Mouse (Mus musculus): ENCODE results near the gene Alkbh6. TPM values are rescaled to one million over a fixed set of nuclear protein-coding genes. Genes with fewer than 3 reads are reported as not detected.

Alkbh6 gene
- total RNA-seq, 1 experiment from 2014 or later, result 37.2 TPM

DNA sequence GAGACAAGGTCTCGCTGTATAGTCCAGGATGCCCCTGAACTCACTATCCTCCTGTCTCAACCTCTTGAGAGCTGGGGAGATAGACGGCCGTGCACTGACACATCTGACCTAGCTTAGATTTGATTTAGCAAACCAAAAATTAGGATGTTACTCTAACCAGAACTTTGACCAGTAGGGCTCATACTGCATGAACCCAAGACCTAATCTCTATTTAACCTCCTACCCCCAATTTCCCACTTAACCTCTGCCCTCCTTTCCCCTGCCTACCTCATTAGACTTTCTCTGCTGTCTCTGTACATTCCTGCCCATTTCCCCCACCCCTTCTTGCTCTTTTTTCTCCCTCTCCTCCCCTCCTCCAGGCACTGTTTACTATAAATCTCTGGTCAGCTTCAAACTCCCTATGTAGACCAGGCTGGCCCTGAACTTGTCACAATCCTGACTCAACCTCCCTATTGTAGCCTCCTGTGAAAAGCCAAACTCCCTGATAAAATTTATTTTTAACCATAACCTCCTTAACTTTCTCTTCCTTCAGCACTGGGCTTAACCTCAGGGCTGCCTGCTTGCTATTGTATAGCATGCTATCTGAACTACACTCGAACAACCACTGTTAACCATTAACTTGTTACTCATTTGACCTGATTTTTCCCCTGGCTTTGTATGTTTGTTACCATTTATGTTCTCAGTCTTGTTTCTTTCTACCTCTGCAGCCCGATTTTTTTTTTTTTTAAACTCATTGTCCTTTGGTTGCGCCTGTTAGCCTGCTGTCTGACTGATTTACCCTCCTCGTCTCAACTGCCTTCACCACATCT is 50.1 kb downstream of the Alkbh6 start:
- ATAC-seq (ENCODE audit: extremely low read depth, insufficient number of reproducible peaks, low FRiP score, poor library complexity, severe bottlenecking), result no peak

DNA sequence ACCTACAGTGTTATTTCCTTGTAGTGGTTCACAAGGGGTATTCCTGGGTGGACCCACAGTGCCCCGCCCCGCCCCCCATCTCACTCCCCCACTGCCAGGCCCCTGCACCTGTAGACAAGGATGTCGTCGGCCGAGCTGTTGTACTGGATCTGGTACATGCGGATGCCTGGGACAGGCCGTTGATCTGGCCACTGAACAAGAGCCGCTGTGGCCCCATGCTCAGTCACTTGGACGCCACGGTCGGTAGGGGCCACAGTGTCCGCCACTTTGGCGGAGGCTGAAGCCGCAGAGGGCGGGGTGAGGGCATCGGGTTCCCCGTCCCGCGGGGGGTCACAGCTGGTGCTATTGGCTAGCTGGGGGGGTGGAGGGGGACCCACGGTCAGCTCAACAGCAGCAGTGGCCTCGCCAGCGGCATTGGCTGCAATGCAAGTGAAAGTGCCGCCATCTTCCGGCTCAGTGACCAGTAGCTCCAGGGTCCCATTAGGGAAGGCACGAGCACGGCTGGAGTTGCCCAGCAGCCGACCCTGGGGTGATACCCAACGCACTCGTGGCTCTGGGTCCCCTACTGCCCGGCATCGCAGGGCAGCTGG is 50.9 kb downstream of the Alkbh6 start:
- no peak for ATAC-seq (ENCODE audit: extremely low read depth, insufficient number of reproducible peaks, low FRiP score, poor library complexity, severe bottlenecking)

DNA sequence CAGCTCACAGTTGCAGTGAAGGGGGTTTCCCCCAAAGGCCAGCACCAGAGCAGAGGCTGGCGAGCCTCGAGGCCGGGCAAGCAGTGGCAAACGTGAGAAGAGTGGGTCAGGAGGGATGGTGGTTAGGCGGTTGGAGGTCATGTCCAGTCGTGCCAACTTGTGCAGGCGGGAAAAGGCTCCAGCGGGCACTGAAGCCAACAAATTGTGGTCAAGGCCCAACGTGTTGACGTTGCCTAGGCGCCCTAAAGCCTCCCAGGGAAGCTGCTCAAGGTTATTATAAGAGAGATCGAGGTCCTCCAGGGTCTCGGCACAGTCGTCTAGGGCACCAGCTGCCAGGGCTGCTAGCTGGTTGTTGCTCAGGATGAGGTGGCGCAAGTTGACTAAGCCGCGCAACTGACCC is 51.5 kb downstream of the Alkbh6 start:
- ATAC-seq (ENCODE audit: extremely low read depth, insufficient number of reproducible peaks, low FRiP score, poor library complexity, severe bottlenecking), result no peak

DNA sequence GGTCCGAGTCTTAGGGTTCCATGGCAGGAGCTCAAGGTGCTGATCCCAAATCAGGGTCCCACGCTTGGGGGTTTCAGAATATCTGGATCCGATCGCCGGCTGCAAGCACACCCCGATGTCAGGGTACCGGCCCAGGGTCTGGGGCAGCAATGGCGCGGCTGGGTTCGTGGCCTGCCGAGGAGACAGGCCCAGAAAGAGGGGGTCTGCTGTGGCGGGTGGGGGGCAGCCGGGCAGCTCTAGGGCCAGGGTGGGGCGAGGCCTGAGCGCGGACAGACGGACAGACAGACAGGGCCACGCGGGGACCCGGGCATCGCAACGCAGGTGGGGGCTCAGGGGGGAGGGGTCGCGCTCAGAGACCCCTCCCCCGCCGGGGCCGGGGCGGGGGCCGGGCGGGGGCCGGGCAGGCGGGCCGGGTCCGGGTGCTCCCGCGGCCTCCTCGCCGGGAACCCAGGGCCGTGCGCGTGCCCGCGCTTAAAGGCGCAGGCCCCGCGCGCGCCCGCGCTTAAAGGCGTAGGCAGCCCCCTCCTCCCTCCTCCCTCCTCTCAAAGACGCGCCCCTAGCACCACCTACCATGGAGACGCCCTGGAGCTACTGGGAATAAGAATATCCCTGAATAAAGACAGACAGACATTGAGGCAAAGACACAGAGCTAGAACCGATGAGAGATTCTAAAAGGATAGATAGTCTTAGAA is 54.3 kb downstream of the Alkbh6 start, which contains the start of gene Lrfn3:
Gene Lrfn3, minus strand, starts transcription at position 121 of the 692 bp plus-strand sequence.
- ATAC-seq (ENCODE audit: extremely low read depth, insufficient number of reproducible peaks, low FRiP score, poor library complexity, severe bottlenecking), result no peak

DNA sequence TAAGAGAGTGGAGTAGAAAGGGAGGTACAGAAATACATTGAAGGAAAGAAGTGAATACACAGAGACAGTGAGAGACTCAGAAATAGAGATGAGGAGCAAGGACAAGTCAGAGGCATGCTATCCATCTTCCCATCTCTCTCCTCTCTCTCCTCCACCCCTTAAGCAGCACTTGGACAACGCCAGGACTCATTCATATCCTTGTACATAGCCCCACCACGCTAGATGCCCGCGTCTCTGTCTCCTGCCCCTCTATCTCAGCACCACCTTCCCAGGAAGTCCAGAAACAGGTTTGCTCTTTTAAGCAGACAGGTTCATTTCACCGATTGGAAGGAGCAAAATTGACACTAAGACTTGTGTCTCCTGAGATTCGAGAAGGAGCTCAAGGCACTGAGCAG is 54.8 kb downstream of the Alkbh6 start:
- no peak for ATAC-seq (ENCODE audit: extremely low read depth, insufficient number of reproducible peaks, low FRiP score, poor library complexity, severe bottlenecking)

Other genes with a start within 250 kb of the Alkbh6 start
- gene Zfp82, start 235.8 kb upstream of the Alkbh6 start, total RNA-seq (2017), result 9.6 and 12.9 TPM in 2 replicates
- not detected in 2 replicates for gene Gm26920, start 218.3 kb upstream of the Alkbh6 start, total RNA-seq (2017)
- 4.9 and 5.8 TPM in 2 replicates for gene Zfp566, start 218.2 kb upstream of the Alkbh6 start, total RNA-seq (2017)
- gene Zfp260, start 213.9 kb upstream of the Alkbh6 start, total RNA-seq (2017), result 42.7 and 44.6 TPM in 2 replicates
- 10.6 and 14.1 TPM in 2 replicates for gene Zfp382, start 186.8 kb upstream of the Alkbh6 start, total RNA-seq (2017)
- gene Zfp146, start 139.0 kb upstream of the Alkbh6 start, total RNA-seq (2017), result 44.2 and 46.8 TPM in 2 replicates
- gene Cox7a1, start 124.6 kb upstream of the Alkbh6 start, total RNA-seq (2017), result not detected in 2 replicates
- 137 and 168 TPM in 2 replicates for gene Capns1, start 109.9 kb upstream of the Alkbh6 start, total RNA-seq (2017)
- gene Polr2i, start 76.8 kb upstream of the Alkbh6 start, total RNA-seq (2017), result 26.0 and 30.3 TPM in 2 replicates
- gene Tbcb, start 76.4 kb upstream of the Alkbh6 start, total RNA-seq (2017), result 16.5 and 21.6 TPM in 2 replicates
- gene Ovol3, start 73.0 kb upstream of the Alkbh6 start, total RNA-seq (2017), result not detected in 2 replicates
- 0.98 TPM in 1 of 2 replicates, not detected in the other for gene Thap8, start 28.6 kb upstream of the Alkbh6 start, total RNA-seq (2017)
- gene Wdr62, start 28.3 kb upstream of the Alkbh6 start, total RNA-seq (2017), result 1.8 and 2.6 TPM in 2 replicates
- gene Clip3, start 17.0 kb upstream of the Alkbh6 start, total RNA-seq (2017), result 1.3 TPM in 1 of 2 replicates, not detected in the other
- gene Syne4, start 6.1 kb downstream of the Alkbh6 start, total RNA-seq (2017), result 0.74 and 4.0 TPM in 2 replicates
- 4.7 and 6.6 TPM in 2 replicates for gene E130208F15Rik, start 13.0 kb downstream of the Alkbh6 start, total RNA-seq (2017)
- 8.8 and 10.8 TPM in 2 replicates for gene Sdhaf1, start 15.2 kb downstream of the Alkbh6 start, total RNA-seq (2017)
- gene Lrfn3, start 54.1 kb downstream of the Alkbh6 start, total RNA-seq (2017), result not detected in 2 replicates
- gene Tyrobp, start 105.0 kb downstream of the Alkbh6 start, total RNA-seq (2017), result 1,375 and 1,494 TPM in 2 replicates
- 44.4 and 46.6 TPM in 2 replicates for gene Hcst, start 111.1 kb downstream of the Alkbh6 start, total RNA-seq (2017)
- gene Nfkbid, start 113.0 kb downstream of the Alkbh6 start, total RNA-seq (2017), result 34.3 and 46.9 TPM in 2 replicates
- 0.98 TPM in 1 of 2 replicates, not detected in the other for gene Aplp1, start 136.8 kb downstream of the Alkbh6 start, total RNA-seq (2017)
- not detected in 2 replicates for gene Kirrel2, start 149.0 kb downstream of the Alkbh6 start, total RNA-seq (2017)
- not detected in 2 replicates for gene Nphs1, start 149.6 kb downstream of the Alkbh6 start, total RNA-seq (2017)
- not detected in 2 replicates for gene Prodh2, start 184.9 kb downstream of the Alkbh6 start, total RNA-seq (2017)
- gene Arhgap33, start 226.3 kb downstream of the Alkbh6 start, total RNA-seq (2017), result 0.70 and 7.5 TPM in 2 replicates
- 3.7 and 5.3 TPM in 2 replicates for gene Hspb6, start 243.5 kb downstream of the Alkbh6 start, total RNA-seq (2017)
- gene Proser3, start 243.6 kb downstream of the Alkbh6 start, total RNA-seq (2017), result 6.8 and 7.8 TPM in 2 replicates